Mouse (Mus musculus) heart, embryonic 16.5 days (tissue): ENCODE results near the gene Cers5. TPM values are rescaled to one million over a fixed set of nuclear protein-coding genes. Genes with fewer than 3 reads are reported as not detected.

Experiments used
- ATAC-seq: fragments of 200-750 bp; cut with Nextera tagmentation; replicated peaks from 2 replicates; pipeline ENCODE4 v1.8.0; 2017; ENCODE audit warnings: moderate number of reproducible peaks; ENCODE audit not compliant: insufficient read depth, low FRiP score; ENCODE audit errors: extremely low read depth
- H3K27ac ChIP-seq: fragments of 300-500 bp; sonication (generic); 2 replicates; pipeline ENCODE4 v1.5.1; 2014; ENCODE audit warnings: mild to moderate bottlenecking, low read length, control low read depth, moderate library complexity
- H3K27me3 ChIP-seq: fragments of 300-500 bp; sonication (generic); 2 replicates; pipeline ENCODE4 v1.6.1; 2014; ENCODE audit warnings: low read length, mixed read lengths; ENCODE audit not compliant: control insufficient read depth, insufficient read depth
- H3K36me3 ChIP-seq: fragments of 300-500 bp; sonication (generic); 2 replicates; pipeline ENCODE4 v1.6.1; 2014; ENCODE audit not compliant: control insufficient read depth, insufficient read depth
- H3K4me1 ChIP-seq: fragments of 300-500 bp; sonication (generic); 2 replicates; pipeline ENCODE4 v1.6.1; 2014; ENCODE audit warnings: low read length, mixed read lengths; ENCODE audit not compliant: control insufficient read depth, insufficient read depth
- H3K4me2 ChIP-seq: fragments of 300-500 bp; sonication (generic); 2 replicates; pipeline ENCODE4 v1.6.1; 2014; ENCODE audit warnings: low read depth, mild to moderate bottlenecking, control low read depth, low read length
- H3K4me3 ChIP-seq: fragments of 300-500 bp; sonication (generic); 2 replicates; pipeline ENCODE4 v1.5.1; 2014; ENCODE audit warnings: mild to moderate bottlenecking, control low read depth, low read length
- H3K9ac ChIP-seq: fragments of 300-500 bp; sonication (generic); 2 replicates; pipeline ENCODE4 v1.6.1; 2014; ENCODE audit warnings: low read length, control low read depth
- H3K9me3 ChIP-seq: fragments of 300-500 bp; sonication (generic); replicated peaks from 2 replicates; pipeline ENCODE4 v1.6.1; 2016; ENCODE audit warnings: low read length; ENCODE audit not compliant: control insufficient read depth
- WGBS: fragments of 180-500 bp; shearing (Covaris S2); extraction: QIAGEN DNeasy Blood & Tissue Kit; methylation state at CpG from one replicate; pipeline ENCODE4 v1.1.7; 2014; 5-methylcytosine and 5-hydroxymethylcytosine counted together
- polyA plus RNA-seq: library from polyadenylated mRNA; unstranded; fragments of >200 nt; fragmentation: Nextera tagmentation; extraction: Ambion mirVana; gene quantifications from 2 replicates; pipeline ENCODE4 v1.2.1, GENCODE M21; 2015

Cers5 gene
- polyA plus RNA-seq, 1 experiment from 2014 or later = 50.7 TPM

GRCm38 (mm10) chr15:99700219-99701106 lies 72.2 kb downstream of the Cers5 start:
- Histone ChIP-seq H3K36me3 (peaks cover under 1% of the 10 kb centered on the region; the same call in 1 of the 2 replicates), H3K4me2 (no peak overlapping the region)

GRCm38 (mm10) chr15:99699715-99700114 lies 73.0 kb downstream of the Cers5 start:
- no peaks in the 10 kb centered on the region for H3K9me3 ChIP-seq
- no peak overlapping the region for H3K4me2 ChIP-seq
- no peaks in the 10 kb centered on the region for H3K36me3 ChIP-seq
- H3K27ac ChIP-seq = no peak overlapping the region
- no peak for ATAC-seq
- peaks cover 35% of the 10 kb centered on the region for H3K4me1 ChIP-seq
- 84% methylated on average over 10 of the region's 10 CpGs for WGBS
- 0 out of 2 replicates have a peak, but pooled peaks cover 4% of the 10 kb centered on the region for H3K27me3 ChIP-seq
- no peak overlapping the region for H3K9ac ChIP-seq
- no peak overlapping the region for H3K4me3 ChIP-seq

More at GRCm38 (mm10) chr15:99700219-99701106, 72.2 kb downstream of the Cers5 start:
- Histone ChIP-seq H3K27me3 (0 out of 2 replicates have a peak, but pooled peaks cover 4% of the 10 kb centered on the region), H3K4me3 (no peak overlapping the region), H3K9ac (no peak overlapping the region), H3K9me3 (no peaks in the 10 kb centered on the region), H3K4me1 (peaks cover 34% of the 10 kb centered on the region), H3K27ac (no peak overlapping the region)
- 83% methylated on average over 18 of the region's 18 CpGs for WGBS
- no peak for ATAC-seq

DNA sequence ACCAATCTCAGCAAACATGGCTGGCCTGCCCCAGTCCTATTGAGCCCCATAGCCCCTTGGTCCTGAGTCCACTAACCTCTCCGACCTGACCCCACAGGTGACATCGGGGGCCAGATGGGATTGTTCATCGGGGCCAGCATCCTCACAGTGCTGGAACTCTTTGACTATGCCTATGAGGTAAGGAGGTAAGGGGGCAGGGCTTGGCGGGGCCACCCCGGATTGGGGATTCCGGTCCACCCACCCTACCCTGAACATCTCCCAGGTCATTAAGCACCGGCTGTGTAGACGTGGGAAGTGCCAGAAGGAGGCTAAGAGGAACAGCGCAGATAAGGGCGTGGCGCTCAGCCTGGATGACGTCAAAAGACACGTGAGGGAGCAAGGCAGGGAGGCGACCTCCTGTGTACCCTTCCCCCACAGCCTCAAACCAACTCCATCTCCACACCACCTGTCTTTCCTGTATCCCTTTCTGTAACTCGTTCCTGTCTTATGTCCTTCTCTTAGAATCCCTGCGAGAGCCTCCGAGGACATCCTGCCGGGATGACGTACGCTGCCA lies 74.1 kb downstream of the Cers5 start:
- whole genome bisulfite sequencing = 29% methylated on average over 20 of the region's 20 CpGs
- Histone ChIP-seq H3K36me3 (no peaks in the 10 kb centered on the region), H3K27me3 (0 out of 2 replicates have a peak, but pooled peaks cover 4% of the 10 kb centered on the region), H3K4me3 (no peak overlapping the region), H3K4me2 (no peak overlapping the region), H3K4me1 (peaks cover 27% of the 10 kb centered on the region), H3K27ac (no peak overlapping the region), H3K9ac (no peak overlapping the region), H3K9me3 (no peaks in the 10 kb centered on the region)
- ATAC-seq = no peak

GRCm38 (mm10) chr15:99697309-99697708 lies 75.4 kb downstream of the Cers5 start:
- H3K9me3 ChIP-seq = no peaks in the 10 kb centered on the region
- H3K9ac ChIP-seq = no peak overlapping the region
- ATAC-seq = no peak
- WGBS = 15% methylated on average over 2 of the region's 2 CpGs
- no peaks in the 10 kb centered on the region for H3K36me3 ChIP-seq
- H3K4me1 ChIP-seq = peaks cover 19% of the 10 kb centered on the region
- H3K27me3 ChIP-seq = peaks cover 7% of the 10 kb centered on the region; the same call in 1 of the 2 replicates
- no peak overlapping the region for H3K27ac ChIP-seq
- H3K4me3 ChIP-seq = no peak overlapping the region
- no peak overlapping the region for H3K4me2 ChIP-seq

DNA sequence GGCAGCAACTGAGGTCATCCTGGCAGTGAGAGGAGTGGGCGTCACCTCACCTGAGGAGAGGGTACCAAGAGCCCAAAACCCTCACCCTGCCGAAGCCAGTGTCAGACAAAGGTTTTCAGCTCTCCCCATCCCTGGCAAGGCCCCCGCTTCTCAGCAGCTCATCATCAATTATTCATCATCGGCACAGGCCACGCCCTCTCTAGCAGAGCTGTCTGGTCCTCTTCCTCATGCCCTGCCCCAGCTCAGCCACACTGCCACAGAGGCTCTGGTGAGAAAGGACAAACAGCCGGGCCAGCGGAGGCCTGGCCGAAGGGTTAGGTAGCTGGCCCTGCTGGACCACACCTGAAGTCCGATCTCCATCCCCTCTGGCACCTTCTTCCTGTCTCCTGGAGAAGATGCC lies 80.7 kb downstream of the Cers5 start:
- Histone ChIP-seq H3K36me3 (no peaks in the 10 kb centered on the region), H3K4me3 (no peak overlapping the region), H3K9me3 (no peaks in the 10 kb centered on the region), H3K9ac (no peak overlapping the region), H3K4me2 (no peak overlapping the region), H3K4me1 (peaks cover 7% of the 10 kb centered on the region), H3K27ac (no peak overlapping the region), H3K27me3 (peaks cover 11% of the 10 kb centered on the region; the same call in 1 of the 2 replicates)
- WGBS = 53% methylated on average over 9 of the region's 9 CpGs
- no peak for ATAC-seq

DNA sequence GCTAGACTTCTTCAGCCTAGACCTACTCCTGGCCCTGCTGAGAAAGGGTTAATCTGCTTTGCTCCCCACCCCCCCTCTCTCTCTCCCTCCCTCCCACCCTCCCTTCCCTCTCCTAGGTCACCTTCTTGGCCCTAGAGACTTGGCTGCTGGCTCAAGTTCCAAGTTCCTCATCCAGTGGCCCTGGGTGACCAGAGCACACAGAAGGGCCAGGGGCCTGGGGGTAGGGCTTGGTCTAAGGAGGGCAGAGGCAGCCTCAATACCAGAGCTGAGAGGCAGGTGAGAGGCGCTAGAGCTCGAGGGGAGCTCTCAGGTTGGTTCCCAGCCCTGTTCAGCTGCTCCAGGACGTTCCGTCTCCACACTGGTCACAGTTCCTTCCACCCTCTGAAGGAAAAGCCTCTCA lies 81.8 kb downstream of the Cers5 start:
- Histone ChIP-seq H3K4me2 (no peak overlapping the region), H3K4me1 (peaks cover 7% of the 10 kb centered on the region), H3K4me3 (no peak overlapping the region), H3K27ac (no peak overlapping the region), H3K27me3 (peaks cover 11% of the 10 kb centered on the region; the same call in 1 of the 2 replicates), H3K9ac (no peak overlapping the region), H3K9me3 (no peaks in the 10 kb centered on the region), H3K36me3 (no peaks in the 10 kb centered on the region)
- ATAC-seq = no peak
- WGBS = 24% methylated on average over 4 of the region's 4 CpGs

- no peak overlapping the region for H3K9ac ChIP-seq
- H3K36me3 ChIP-seq = no peaks in the 10 kb centered on the region
- no peaks in the 10 kb centered on the region for H3K4me1 ChIP-seq
- peaks cover 11% of the 10 kb centered on the region; the same call in 1 of the 2 replicates for H3K27me3 ChIP-seq
- no peaks in the 10 kb centered on the region for H3K9me3 ChIP-seq
- no peak overlapping the region for H3K4me2 ChIP-seq
- no peak for ATAC-seq
- 5% methylated on average over 4 of the region's 4 CpGs for WGBS
- no peak overlapping the region for H3K4me3 ChIP-seq
- no peak overlapping the region for H3K27ac ChIP-seq
Observed at GRCm38 (mm10) chr15:99688712-99689111, 84.0 kb downstream of the Cers5 start.
